Mouse (Mus musculus): ENCODE measurements around the gene Gm49661. TPM values are rescaled to one million over a fixed set of nuclear protein-coding genes. Genes with fewer than 3 reads are reported as not detected.

Gm49661 gene
- polyA plus RNA-seq, 1 experiment from 2014 or later: not detected

DNA sequence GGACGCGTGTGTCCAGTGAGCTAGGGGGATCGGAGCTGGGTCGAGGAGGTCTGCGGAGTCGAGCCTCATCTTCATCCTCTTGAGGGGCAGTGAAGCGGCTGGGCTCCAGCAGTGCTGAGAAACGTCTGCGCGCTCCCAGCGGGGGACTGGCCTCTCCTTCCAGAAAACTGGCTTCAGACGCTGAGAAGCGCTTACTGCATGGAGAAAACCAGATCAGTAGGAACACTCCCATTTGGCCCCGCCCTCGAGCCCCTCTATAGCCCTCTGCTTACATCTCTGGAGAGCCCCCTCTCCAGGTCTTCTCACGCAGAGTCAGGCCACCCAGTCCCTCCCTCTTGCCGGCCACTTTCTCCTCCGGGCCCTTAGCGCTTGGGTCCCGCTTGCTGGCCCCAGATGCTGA is 51.5 kb downstream of the Gm49661 start:
- peaks cover 30% of the 10 kb centered on the region for H3K27me3 ChIP-seq (ENCODE audit: control insufficient read depth, insufficient read depth, low read length)
- H3K9ac ChIP-seq (ENCODE audit: low read depth, low read length): no peak overlapping the region
- no peak overlapping the region for H3K4me2 ChIP-seq (replicated peaks; ENCODE audit: low read depth, low read length)
- H3K4me1 ChIP-seq (ENCODE audit: control insufficient read depth, insufficient read depth, low read length): peaks cover 4% of the 10 kb centered on the region
- ATAC-seq (ENCODE audit: low FRiP score, low TSS enrichment): no peak
- H3K9me3 ChIP-seq (ENCODE audit: control insufficient read depth, low read length): peaks cover 3% of the 10 kb centered on the region; the same call in 1 of the 2 replicates
- no peak overlapping the region for H3K27ac ChIP-seq (ENCODE audit: low read depth, low read length)
- H3K36me3 ChIP-seq (ENCODE audit: control insufficient read depth, insufficient read depth, low read length): no peaks in the 10 kb centered on the region
- 36% methylated on average over 20 of the region's 20 CpGs for WGBS
- no peak overlapping the region for H3K4me3 ChIP-seq (ENCODE audit: low read length)

Small RNA genes lying within 50 kb of the gene (microRNA-seq; reads per million reads assigned to microRNA genes)
- gene Gm24197: not detected

Other genes with a start within 250 kb of the Gm49661 start
- gene G430095P16Rik, start 246.4 kb downstream of the Gm49661 start, polyA plus RNA-seq (2014; fragmentation: Nextera tagmentation; extraction: Ambion mirVana): 1.7 and 2.8 TPM in 2 replicates
- gene Nfix, start 169.1 kb downstream of the Gm49661 start, polyA plus RNA-seq (2014; fragmentation: Nextera tagmentation; extraction: Ambion mirVana): 9.4 and 10.9 TPM in 2 replicates
- gene Dand5, start 146.6 kb downstream of the Gm49661 start, polyA plus RNA-seq (2014; fragmentation: Nextera tagmentation; extraction: Ambion mirVana): 5.9 and 6.0 TPM in 2 replicates
- gene Gadd45gip1, start 137.9 kb downstream of the Gm49661 start, polyA plus RNA-seq (2014; fragmentation: Nextera tagmentation; extraction: Ambion mirVana): 49.2 and 54.2 TPM in 2 replicates
- 124 and 125 TPM in 2 replicates for gene Rad23a, start 128.8 kb downstream of the Gm49661 start, polyA plus RNA-seq (2014; fragmentation: Nextera tagmentation; extraction: Ambion mirVana)
- 758 and 944 TPM in 2 replicates for gene Calr, start 122.5 kb downstream of the Gm49661 start, polyA plus RNA-seq (2014; fragmentation: Nextera tagmentation; extraction: Ambion mirVana)
- 90.4 and 105 TPM in 2 replicates for gene Farsa, start 112.4 kb downstream of the Gm49661 start, polyA plus RNA-seq (2014; fragmentation: Nextera tagmentation; extraction: Ambion mirVana)
- 73.0 and 98.4 TPM in 2 replicates for gene Syce2, start 97.3 kb downstream of the Gm49661 start, polyA plus RNA-seq (2014; fragmentation: Nextera tagmentation; extraction: Ambion mirVana)
- 28.6 and 43.3 TPM in 2 replicates for gene Gcdh, start 75.5 kb downstream of the Gm49661 start, polyA plus RNA-seq (2014; fragmentation: Nextera tagmentation; extraction: Ambion mirVana)
- gene Klf1, start 67.5 kb downstream of the Gm49661 start, polyA plus RNA-seq (2014; fragmentation: Nextera tagmentation; extraction: Ambion mirVana): 1.2 and 1.7 TPM in 2 replicates
- gene Dnase2a, start 60.9 kb downstream of the Gm49661 start, polyA plus RNA-seq (2014; fragmentation: Nextera tagmentation; extraction: Ambion mirVana): 10.8 and 12.1 TPM in 2 replicates
- gene Mast1, start 32.1 kb downstream of the Gm49661 start, polyA plus RNA-seq (2014; fragmentation: Nextera tagmentation; extraction: Ambion mirVana): 0.21 and 0.35 TPM in 2 replicates
- 0.16 TPM in 1 of 2 replicates, not detected in the other for gene Rtbdn, start 22.4 kb downstream of the Gm49661 start, polyA plus RNA-seq (2014; fragmentation: Nextera tagmentation; extraction: Ambion mirVana)
- gene Prdx2, start 154 bp upstream of the Gm49661 start, polyA plus RNA-seq (2014; fragmentation: Nextera tagmentation; extraction: Ambion mirVana): 965 and 1,048 TPM in 2 replicates
- gene Rnaseh2a, start 334 bp upstream of the Gm49661 start, polyA plus RNA-seq (2014; fragmentation: Nextera tagmentation; extraction: Ambion mirVana): 143 and 154 TPM in 2 replicates
- 7.3 and 10.0 TPM in 2 replicates for gene Junb, start 9.3 kb upstream of the Gm49661 start, polyA plus RNA-seq (2014; fragmentation: Nextera tagmentation; extraction: Ambion mirVana)
- 14.6 and 18.7 TPM in 2 replicates for gene Hook2, start 21.2 kb upstream of the Gm49661 start, polyA plus RNA-seq (2014; fragmentation: Nextera tagmentation; extraction: Ambion mirVana)
- not detected in 2 replicates for gene Best2, start 45.1 kb upstream of the Gm49661 start, polyA plus RNA-seq (2014; fragmentation: Nextera tagmentation; extraction: Ambion mirVana)
- gene Asna1, start 55.8 kb upstream of the Gm49661 start, polyA plus RNA-seq (2014; fragmentation: Nextera tagmentation; extraction: Ambion mirVana): 109 and 180 TPM in 2 replicates
- gene Trir, start 57.4 kb upstream of the Gm49661 start, polyA plus RNA-seq (2014; fragmentation: Nextera tagmentation; extraction: Ambion mirVana): 163 and 211 TPM in 2 replicates
- 15.6 and 19.7 TPM in 2 replicates for gene Tnpo2, start 67.5 kb upstream of the Gm49661 start, polyA plus RNA-seq (2014; fragmentation: Nextera tagmentation; extraction: Ambion mirVana)
- 24.4 and 29.6 TPM in 2 replicates for gene Fbxw9, start 90.6 kb upstream of the Gm49661 start, polyA plus RNA-seq (2014; fragmentation: Nextera tagmentation; extraction: Ambion mirVana)
- 1.1 TPM in 1 of 2 replicates, not detected in the other for gene Gm5741, start 98.5 kb upstream of the Gm49661 start, polyA plus RNA-seq (2014; fragmentation: Nextera tagmentation; extraction: Ambion mirVana)
- 74.4 and 85.8 TPM in 2 replicates for gene Dhps, start 102.3 kb upstream of the Gm49661 start, polyA plus RNA-seq (2014; fragmentation: Nextera tagmentation; extraction: Ambion mirVana)
- gene Wdr83os, start 111.3 kb upstream of the Gm49661 start, polyA plus RNA-seq (2014; fragmentation: Nextera tagmentation; extraction: Ambion mirVana): 161 and 174 TPM in 2 replicates
- gene Wdr83, start 111.9 kb upstream of the Gm49661 start, polyA plus RNA-seq (2014; fragmentation: Nextera tagmentation; extraction: Ambion mirVana): 43.4 and 44.9 TPM in 2 replicates
- 23.3 and 33.9 TPM in 2 replicates for gene Man2b1, start 113.8 kb upstream of the Gm49661 start, polyA plus RNA-seq (2014; fragmentation: Nextera tagmentation; extraction: Ambion mirVana)
- 1.3 and 1.6 TPM in 2 replicates for gene Zfp791, start 153.7 kb upstream of the Gm49661 start, polyA plus RNA-seq (2014; fragmentation: Nextera tagmentation; extraction: Ambion mirVana)
- gene Cks1brt, start 182.5 kb upstream of the Gm49661 start, polyA plus RNA-seq (2014; fragmentation: Nextera tagmentation; extraction: Ambion mirVana): not detected in 2 replicates